Mouse (Mus musculus) G1E-ER4 (cell line): ENCODE data around the gene Ccpg1. TPM values are rescaled to one million over a fixed set of nuclear protein-coding genes. Genes with fewer than 3 reads are reported as not detected.

Source experiments
- GATA1 ChIP-seq: IDR thresholded peaks from one replicate; pipeline ENCODE4 v1.8.0; 2012; ENCODE audit warnings: low read length, inconsistent platforms
- polyA plus RNA-seq: library from polyadenylated mRNA; stranded (reverse); fragments of >175 nt; gene quantifications from 2 replicates; pipeline ENCODE4 v1.2.3, GENCODE M21; 2012

The Ccpg1 gene
- 0.73 and 1.3 TPM in 2 replicates for polyA plus RNA-seq

DNA sequence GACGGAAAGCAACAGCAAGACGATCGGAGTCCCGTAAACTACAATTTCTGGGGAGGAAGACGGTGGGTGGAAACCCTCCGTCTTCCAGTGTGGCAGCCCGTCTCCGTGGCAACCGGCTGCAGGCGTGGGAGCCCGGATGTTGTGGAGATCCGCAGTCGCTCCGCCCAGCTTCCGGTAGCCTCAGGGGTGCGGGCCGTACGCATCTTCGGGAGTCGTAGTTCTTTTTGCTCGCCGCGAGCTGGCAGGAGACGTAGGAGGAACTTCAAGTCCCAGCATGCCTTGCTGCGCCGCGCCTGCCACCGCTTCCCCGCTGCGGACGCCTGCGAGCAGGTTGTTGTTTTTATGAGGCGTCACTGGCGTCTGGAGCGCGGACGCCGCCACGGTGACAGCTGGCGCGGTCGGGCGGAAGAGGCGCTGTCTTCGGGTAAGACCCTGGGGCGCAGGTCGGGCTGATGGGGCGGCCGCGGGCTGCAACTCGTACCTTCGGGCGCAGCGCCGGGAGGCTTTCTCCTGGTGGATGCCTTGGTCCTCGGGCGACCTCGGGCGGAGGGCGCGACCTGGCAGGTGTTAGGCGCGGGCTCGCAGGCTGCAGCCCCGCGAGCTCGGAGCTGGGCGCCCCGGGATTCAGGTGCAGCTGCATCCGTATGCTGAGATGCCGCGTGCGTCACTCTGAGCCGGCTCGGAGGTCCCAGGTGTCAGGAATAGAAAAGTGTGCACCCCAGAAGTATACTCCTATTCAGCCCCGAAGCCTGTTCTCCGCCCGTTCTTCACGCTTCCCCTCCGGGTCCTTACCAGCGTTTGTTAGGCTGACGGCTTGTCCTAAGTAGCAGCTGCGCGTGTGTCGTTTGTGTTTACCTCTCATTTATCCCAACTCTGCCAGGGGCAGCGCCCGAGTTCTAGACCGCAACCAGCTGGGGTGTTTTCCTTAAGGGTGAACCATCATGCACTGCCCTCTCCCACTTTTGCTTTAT, at the start of gene Ccpg1, which contains the start of gene Ccpg1os:
TSS of gene Ccpg1 (plus strand) at position 180 of the 971 bp plus-strand sequence.
TSS of gene Ccpg1os (minus strand) at position 133 of the 971 bp plus-strand sequence.
- no peak for TF ChIP-seq GATA1

DNA sequence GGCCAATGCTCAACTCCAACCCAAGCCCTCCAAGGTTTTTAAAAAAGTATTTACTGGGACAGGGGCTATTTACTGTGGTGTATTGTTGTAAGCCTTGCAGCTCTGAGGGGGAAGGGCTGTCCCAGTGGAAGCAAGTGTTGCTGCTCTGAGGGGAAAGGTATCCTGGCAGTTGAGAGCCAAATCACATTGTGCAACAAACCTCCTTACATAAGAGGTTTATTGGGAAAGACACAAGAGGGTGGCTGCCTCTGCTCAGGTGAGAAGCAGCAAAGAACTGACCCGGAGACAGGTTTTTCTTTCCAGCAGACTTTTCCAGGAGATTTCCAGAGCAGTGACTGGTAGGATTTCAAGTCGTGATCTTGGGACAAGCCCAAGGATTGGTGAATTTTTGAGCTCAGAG, 48.9 kb upstream of the Ccpg1 start:
- TF ChIP-seq GATA1: no peak

DNA sequence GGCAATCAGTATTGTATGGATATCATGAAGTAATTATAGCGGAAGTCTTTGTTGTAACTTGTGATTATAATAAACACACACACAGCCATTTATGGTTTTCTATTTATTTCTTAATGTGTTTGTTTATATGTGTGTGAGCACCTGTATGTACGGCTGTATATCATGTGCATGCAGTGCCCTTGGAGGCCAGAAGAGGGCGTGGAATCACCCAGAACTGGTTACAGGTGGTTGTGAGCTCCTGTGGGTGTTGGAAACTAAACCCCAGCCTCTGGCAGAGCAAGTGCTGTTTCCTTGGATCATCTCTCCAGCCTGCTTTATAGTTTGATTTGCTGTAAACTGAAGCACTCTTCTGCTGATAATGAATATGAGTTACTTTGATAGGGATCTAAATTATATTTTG, 41.8 kb upstream of the Ccpg1 start:
- TF ChIP-seq GATA1: no peak

DNA sequence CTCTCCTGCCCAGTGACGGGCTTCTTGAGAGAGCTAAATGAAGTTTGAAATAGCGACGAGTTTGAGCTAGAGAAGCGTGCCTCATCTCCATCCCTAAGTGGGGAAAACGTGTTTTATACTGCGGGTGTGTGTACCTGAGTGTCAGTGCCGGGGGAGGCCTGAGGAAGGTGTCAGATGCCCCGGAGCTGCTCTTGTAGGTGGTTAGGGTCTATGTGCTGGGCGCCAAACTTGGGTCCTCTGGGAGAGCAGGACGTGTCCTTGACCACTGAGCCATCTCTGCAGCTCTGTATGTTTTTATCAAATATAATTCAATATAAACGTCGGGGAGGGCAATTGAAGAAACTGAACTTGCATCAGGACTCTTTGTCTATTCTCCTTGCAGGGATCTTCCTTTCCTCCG, 40.9 kb upstream of the Ccpg1 start:
- TF ChIP-seq GATA1: no peak

- TF ChIP-seq GATA1: no peak
These were observed 38.2 kb upstream of the Ccpg1 start for GRCm38 (mm10) chr9:72947010-72947409.

DNA sequence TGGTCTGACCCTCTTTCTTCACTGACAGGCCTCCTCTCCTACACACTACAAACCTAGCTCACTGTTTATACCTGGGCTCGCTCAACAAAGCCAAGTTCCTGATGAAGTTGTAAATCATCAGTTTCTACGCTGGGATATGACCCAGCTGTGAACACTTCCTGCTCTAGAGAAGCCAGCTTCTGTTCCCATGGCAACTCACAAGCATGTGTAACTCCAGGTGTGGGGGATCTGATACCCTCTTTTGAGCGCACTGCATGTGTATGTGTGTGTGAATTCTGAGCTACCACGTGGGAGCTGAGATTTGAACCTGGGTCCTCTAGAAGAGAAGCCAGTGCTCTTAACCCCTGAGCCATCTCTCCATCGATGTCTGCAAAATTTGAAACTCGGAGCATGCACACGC, 35.7 kb upstream of the Ccpg1 start:
- no peak for TF ChIP-seq GATA1

GRCm38 (mm10) chr9:72954746-72955145, 30.5 kb upstream of the Ccpg1 start:
- TF ChIP-seq GATA1: no peak

GRCm38 (mm10) chr9:72955546-72955945, 29.7 kb upstream of the Ccpg1 start:
- TF ChIP-seq GATA1: no peak

DNA sequence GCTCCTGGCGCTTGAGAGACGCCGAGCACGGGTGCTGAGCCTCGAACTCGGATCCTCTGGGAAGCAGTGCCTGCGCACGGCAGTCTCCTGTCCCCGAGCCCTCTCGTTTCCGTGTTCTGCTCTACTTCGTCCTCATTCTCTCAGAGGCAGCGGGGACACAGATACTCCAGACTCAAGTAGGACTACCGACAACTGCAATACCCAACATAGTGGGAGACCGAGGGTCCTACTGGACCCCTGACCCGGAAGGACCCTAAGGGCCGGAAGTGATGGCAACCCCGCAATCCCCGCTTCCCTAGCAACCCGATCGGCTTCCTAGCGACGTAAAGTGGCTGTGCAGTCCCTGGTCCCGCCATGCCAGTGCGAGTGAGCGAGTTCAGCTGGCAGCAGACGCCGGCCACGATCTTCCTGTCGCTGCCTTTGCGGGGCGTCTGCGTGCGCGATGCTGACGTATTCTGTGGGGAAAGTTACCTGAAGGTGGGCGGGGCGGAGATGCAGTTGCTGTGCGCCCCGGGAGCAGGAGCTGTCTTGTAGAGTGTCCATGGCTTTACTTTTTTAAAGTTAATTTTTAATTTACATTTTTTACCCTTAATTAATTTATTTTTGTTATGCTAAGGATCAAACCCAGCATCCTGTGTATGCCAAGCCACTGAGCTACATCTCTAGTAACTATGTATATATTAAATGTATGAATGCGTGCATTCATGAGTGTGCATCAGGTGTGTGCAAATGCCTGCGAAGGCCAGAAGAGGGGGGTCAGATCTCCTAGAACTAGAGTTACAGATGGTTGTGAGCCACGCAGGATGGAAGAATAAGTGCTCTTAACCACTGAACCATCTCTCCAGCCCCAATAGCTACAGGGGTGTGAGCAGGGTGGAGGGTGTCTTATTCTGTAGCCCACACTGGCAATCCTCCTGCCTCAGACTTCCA, 26.4 kb upstream of the Ccpg1 start, which contains the start of the genes Dyx1c1 and Gm44503:
TSS of gene Dyx1c1 (plus strand) at position 265 of the 930 bp plus-strand sequence.
TSS of gene Gm44503 (plus strand) at position 332 of the 930 bp plus-strand sequence.
- no peak for TF ChIP-seq GATA1

GRCm38 (mm10) chr9:72961346-72961745, 23.9 kb upstream of the Ccpg1 start:
- no peak for TF ChIP-seq GATA1

DNA sequence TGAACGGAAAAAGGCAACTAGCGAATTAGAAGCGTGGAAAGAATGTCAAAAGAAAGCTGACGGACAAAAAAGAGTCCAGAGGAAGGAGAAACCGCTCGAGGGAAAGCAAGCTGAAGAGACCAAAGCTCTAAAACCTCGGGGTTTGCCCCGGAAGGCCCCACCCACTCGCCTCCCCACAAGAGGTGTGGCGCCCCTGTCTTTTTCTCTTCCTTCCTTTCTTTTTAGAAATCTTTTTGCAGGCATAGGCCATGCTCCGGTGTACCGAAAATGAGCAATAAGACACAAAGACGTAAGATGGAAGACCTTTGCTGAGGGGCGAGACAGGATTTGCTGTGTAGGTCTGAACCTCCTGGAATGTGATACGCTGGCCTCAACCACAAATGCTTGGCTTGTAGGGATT, 23.3 kb upstream of the Ccpg1 start:
- TF ChIP-seq GATA1: no peak

- no peak for TF ChIP-seq GATA1
These were observed 16.7 kb upstream of the Ccpg1 start for GRCm38 (mm10) chr9:72968349-72969061.

GRCm38 (mm10) chr9:72969874-72970273, 15.4 kb upstream of the Ccpg1 start:
- TF ChIP-seq GATA1: no peak

GRCm38 (mm10) chr9:72972435-72972834, 12.8 kb upstream of the Ccpg1 start:
- no peak for TF ChIP-seq GATA1

DNA sequence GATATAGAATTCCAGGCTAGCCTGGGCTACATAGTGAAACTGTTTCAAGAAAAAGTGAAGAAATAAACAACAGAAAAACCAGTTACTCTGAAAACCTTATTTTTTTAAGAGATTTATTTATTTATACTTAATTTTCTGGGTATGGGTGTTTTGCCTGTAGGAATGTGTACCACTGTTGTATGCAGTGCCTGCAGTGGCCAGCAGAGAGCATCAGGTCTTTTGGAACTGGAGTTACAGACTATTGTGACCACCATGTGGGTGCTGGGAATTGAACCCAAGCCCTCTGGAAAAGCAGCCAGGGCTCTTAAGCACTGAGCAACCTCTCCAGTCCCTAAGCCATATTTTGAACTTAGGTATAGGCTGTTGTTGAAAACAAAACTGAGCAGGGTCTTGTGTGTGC, 12.2 kb upstream of the Ccpg1 start:
- TF ChIP-seq GATA1: no peak
